Mouse (Mus musculus): ENCODE measurements around the gene Dst.
A peak's percentile ranks its signal among the peaks of the same experiment; 100 is the strongest.

The Dst gene

DNA sequence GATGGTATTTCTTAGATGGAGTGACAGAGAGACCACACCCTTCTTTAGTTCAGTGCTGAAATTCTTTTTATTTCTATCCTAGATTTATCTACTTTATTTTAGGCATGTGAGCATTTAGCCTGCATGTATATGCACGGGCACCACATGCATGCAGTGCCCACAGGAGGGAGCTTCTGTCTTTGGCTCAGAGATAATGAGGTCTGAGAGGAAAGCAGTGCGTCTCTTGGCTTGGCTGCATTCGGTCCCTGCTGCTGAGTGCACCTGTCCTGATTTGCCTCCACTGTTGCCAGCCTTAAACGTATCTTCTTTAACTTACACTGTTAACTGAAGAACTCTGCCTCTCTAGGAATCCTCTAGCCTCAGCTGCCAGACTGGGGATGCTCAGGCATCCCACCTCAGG lies 189.6 kb downstream of the Dst start:
- DNase-seq (ENCODE audit: low read depth, low spot score): peak; percentile 95

GRCm38 (mm10) chr1:34099439-34099838 lies 191.4 kb downstream of the Dst start:
- peak; percentile 93 for DNase-seq (ENCODE audit: low read depth, low spot score)

GRCm38 (mm10) chr1:34100385-34100784 lies 192.4 kb downstream of the Dst start:
- no peak for DNase-seq (ENCODE audit: low read depth, low spot score)

DNA sequence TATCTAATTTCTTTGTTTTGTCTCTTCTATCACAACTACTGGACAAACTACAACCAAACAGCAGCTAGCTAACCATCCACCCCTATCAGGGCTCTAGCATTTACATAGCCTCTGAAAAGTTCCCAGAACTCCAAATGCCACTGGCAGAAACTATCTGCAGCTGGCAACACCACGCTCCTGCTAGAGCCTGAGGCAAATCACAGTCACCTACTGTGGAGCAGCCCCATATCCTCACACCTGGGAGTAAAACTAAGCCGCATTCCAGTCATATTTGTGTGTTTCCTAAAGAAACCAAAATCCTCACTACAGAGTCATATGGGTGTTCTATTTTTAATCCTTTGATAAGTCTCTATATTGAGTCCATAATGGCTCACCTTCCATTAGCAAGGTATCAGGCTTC lies 194.6 kb downstream of the Dst start:
- no peak for DNase-seq (ENCODE audit: low read depth, low spot score)

GRCm38 (mm10) chr1:34103176-34103575 lies 195.2 kb downstream of the Dst start:
- no peak for DNase-seq (ENCODE audit: low read depth, low spot score)

DNA sequence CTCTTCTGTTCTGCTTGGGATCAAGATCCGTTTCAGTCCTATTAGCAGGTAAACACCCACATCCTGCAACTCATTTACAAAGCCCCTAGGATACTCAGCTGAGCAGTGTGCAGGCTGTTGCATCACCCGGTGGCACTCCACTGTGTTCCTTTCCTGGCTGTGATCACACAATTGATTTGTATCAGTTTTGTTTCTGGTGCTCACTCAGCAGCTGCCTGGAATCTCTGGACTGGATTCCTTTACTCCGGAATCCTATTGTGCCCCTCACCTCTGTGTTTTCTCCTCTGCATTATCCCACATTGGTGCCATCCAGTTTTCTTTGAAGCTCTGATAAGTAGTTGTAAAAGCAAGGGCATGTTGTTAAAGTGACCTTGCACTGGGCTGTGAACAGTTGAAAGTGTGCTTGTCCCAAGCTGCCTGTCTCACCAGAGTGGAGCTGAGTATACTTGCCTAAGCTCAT lies 195.7 kb downstream of the Dst start:
- DNase-seq (ENCODE audit: low read depth, low spot score): no peak

DNA sequence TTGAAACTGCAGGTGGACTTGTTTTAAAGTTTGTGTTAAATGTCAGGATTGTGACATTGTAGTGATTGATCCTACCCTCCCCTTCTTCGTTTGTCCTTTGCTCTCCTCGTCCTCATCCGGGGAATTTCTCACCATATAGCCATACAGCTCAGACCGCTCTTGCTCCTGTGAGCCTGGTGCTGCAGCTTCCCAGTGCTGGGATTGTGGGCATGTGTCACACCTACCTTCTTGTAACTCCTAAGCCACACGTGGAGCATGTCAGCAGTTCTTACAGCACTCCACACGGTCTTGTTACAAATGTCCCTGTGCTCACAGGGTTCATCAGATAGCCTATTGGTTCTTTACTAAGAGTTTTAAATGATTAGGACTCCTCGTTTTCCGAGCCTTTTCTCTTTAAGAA lies 196.8 kb downstream of the Dst start:
- no peak for DNase-seq (ENCODE audit: low read depth, low spot score)

DNA sequence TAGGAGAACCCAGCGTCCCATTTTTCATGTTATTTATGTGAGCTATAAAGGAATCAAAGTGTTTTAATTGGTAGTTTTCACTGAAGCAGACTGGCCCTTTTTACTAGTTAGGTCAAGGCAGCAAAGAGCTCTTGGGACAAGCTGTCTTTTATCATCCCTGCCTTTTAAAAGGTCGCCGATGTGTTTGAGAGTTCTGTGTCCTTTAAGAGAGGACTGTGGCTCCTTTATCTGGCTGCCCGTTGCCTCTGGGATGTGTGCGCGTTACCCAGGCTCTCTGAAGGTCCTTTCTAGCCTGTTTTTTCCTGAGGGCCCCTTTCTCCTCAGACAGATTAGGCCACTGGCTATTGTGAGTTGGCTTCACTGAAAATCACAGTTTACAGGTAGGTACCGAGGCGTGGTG lies 198.6 kb downstream of the Dst start:
- DNase-seq (ENCODE audit: low read depth, low spot score): no peak

GRCm38 (mm10) chr1:34107076-34107475 lies 199.1 kb downstream of the Dst start:
- no peak for DNase-seq (ENCODE audit: low read depth, low spot score)

- no peak for DNase-seq (ENCODE audit: low read depth, low spot score)
Measured at GRCm38 (mm10) chr1:34109599-34110210, 201.7 kb downstream of the Dst start.

DNA sequence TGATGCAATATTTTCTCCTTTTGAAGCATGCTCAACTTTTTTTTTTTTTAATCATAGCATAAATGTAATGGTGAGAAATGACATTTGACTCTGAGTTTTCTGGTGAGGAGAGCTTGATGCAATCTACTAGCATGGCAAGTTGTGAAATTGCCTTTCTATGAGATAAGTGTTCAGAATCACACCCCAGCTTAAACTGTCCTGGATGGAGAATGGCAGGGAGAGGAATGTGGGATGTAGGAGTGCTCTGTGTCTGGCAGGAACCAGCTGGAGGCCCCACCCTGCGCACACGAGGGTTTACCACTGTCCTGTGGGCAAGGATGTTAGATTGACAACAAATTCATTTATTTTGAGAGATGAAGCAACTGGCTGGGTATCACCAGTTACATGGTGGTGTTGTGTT lies 202.8 kb downstream of the Dst start:
- no peak for DNase-seq (ENCODE audit: low read depth, low spot score)

GRCm38 (mm10) chr1:34111954-34112353 lies 203.9 kb downstream of the Dst start:
- no peak for DNase-seq (ENCODE audit: low read depth, low spot score)

DNA sequence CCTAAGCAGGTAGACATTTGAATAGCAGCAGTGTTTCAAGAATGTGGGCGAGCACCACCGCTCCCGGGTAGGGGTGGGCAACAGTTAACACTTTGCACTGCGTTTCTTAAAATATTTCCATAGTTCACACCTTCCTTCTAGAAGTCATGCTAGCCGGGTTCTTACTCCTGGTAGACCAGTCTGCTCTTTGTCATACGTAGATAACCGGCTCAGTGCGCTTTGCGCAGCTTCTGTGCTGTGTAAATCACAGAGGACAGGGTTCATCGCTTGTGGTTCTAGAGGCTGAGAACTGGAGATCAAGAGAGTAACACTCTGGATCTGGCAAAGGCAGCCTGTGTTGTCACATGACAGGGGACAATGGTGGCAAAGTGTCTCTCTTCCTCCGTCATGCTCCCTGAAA lies 208.4 kb downstream of the Dst start:
- DNase-seq (ENCODE audit: low read depth, low spot score): no peak

GRCm38 (mm10) chr1:34117056-34117455 lies 209.0 kb downstream of the Dst start:
- no peak for DNase-seq (ENCODE audit: low read depth, low spot score)

DNA sequence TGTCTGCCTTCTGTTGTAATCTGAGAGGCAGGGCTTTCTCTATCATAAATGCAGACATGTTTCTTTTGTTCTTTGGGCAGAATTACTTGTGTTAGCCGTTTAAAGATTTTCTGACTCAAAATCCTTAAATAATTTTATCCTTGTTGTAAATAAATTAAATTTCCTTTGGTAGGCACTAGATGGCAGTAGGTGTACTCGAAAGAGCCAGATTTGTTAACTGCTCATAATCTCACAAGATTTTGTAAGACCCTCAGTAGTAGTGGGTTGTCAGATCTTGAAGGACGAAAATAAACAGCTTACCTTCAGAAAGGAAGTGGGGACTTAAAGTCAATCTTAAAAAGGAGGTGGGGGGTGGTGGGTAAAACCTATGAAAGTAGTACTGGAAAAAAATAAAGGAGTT lies 209.7 kb downstream of the Dst start:
- DNase-seq (ENCODE audit: low read depth, low spot score): no peak

DNA sequence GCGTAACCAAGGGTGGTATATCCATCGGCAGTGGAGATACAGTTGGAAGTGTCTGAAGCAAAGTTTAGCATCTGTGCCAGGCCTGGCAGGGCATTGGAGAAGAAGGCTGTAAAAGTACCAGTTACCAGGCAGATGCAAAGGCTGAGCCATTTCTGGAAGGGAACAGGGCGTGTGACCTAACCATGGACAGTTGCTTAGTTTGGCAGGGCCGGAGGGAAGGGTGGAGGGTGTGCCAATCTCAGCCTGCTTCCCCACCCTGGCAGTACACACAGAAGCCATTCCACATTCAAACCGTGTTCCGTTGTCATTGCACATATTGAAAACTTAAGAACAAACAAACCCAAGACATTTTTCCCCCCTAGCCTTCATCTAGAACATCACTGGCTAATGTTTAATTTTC lies 212.0 kb downstream of the Dst start:
- peak; percentile 54 for DNase-seq (ENCODE audit: low read depth, low spot score)

GRCm38 (mm10) chr1:34120602-34121001 lies 212.6 kb downstream of the Dst start:
- no peak for DNase-seq (ENCODE audit: low read depth, low spot score)

- peak; percentile 84 for DNase-seq (ENCODE audit: low read depth, low spot score)
Measured at GRCm38 (mm10) chr1:34121157-34122015, 213.4 kb downstream of the Dst start.

DNA sequence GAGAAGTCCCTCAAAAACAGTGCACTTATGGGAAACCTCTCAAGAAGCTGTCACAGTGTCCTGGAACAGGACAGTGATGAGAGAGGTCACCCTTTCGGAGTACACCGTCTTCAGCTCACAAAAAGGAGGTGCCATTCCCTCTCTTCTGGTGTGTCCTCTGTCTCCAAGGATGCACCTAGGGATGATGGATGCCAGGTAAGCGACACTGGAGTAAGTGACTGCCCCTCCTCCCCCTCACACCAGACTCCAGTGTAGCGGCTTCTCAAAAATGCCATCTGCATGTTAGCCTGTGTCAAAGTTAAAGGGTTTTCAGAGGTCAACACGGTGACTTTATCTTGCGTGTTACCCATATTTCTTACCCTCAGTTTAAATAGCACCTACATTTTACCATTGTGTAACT lies 214.2 kb downstream of the Dst start:
- no peak for DNase-seq (ENCODE audit: low read depth, low spot score)

- DNase-seq (ENCODE audit: low read depth, low spot score): no peak
Measured at GRCm38 (mm10) chr1:34122905-34123304, 214.9 kb downstream of the Dst start.

- DNase-seq (ENCODE audit: low read depth, low spot score): no peak
Measured at GRCm38 (mm10) chr1:34123334-34123733, 215.3 kb downstream of the Dst start.

GRCm38 (mm10) chr1:34124376-34124775 lies 216.4 kb downstream of the Dst start:
- no peak for DNase-seq (ENCODE audit: low read depth, low spot score)

DNA sequence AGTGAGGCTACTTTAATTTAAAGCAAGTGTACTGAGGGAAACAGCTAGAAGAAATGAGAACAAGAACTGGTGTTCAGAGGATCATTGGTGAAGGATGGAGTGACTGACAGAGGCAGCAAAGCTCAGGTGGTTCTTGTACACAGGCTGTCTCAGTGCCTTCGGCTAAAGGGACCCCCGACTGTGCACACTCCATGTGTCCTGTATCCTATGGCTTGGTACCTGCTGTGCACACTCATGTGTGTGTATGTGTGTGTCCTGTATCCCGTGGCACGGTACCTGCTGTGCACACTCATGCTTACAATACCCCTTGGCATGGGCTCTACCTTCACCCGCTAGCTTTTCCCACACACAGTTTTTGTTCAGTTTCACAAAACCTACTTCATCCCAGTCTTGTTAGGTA lies 217.1 kb downstream of the Dst start:
- DNase-seq (ENCODE audit: low read depth, low spot score): no peak
